ENCODE assay signal across 9 mouse cellular contexts in genomic region chr11:116197584-116197906, GRCm38 (mm10). TPM values are rescaled to one million over a fixed set of nuclear protein-coding genes. Genes with fewer than 3 reads are reported as not detected.
DNase-seq lines count a peak whose midpoint lies in the region; ATAC-seq and TF ChIP-seq lines count a peak whose summit lies in the region.
"Had no signal": no experiment of that assay in that cellular context is flagged by ENCODE, and none has a peak within 500 bp of the region (broad histone marks: within the 10 kb centered on the region; RNA-seq: fewer than 3 reads in every experiment).

No protein-coding gene starts in this region.

- intact Hi-C loops in heart, postnatal 10 days (cut with DNase I) = no loop called here

- H3K27me3 ChIP-seq in heart, postnatal 0 days (ENCODE audit: control insufficient read depth, insufficient read depth, low read length) = no peaks in the 10 kb centered on the region
- no peaks in the 10 kb centered on the region for H3K27me3 ChIP-seq in hindbrain, embryonic 11.5 days (ENCODE audit: control insufficient read depth, insufficient read depth, low read length)
- no peaks in the 10 kb centered on the region for H3K27me3 ChIP-seq in midbrain, embryonic 12.5 days

- no peak for TF ChIP-seq EP300 in heart, postnatal 0 days (IDR thresholded peaks at IDR 0.05; ENCODE audit: low read depth)

- ATAC-seq in heart, postnatal 0 days (ENCODE audit: insufficient read depth, low read depth) = no peak
- no peak for ATAC-seq in hindbrain, embryonic 11.5 days (ENCODE audit: low FRiP score)
- no peak for ATAC-seq in midbrain, embryonic 12.5 days (ENCODE audit: low FRiP score, low read depth)

- no peak for TF ChIP-seq CTCF in heart, postnatal 0 days (IDR thresholded peaks at IDR 0.05; ENCODE audit: low read depth)

- H3K36me3 ChIP-seq in heart, postnatal 0 days (replicated peaks; ENCODE audit: control insufficient read depth, insufficient read depth, low read length) = peaks cover 11% of the 10 kb centered on the region; the same call in 1 of the 2 replicates
- H3K36me3 ChIP-seq in hindbrain, embryonic 11.5 days (ENCODE audit: control insufficient read depth, insufficient read depth, low read length) = no peaks in the 10 kb centered on the region
- peaks cover 11% of the 10 kb centered on the region; the same call in 1 of the 2 replicates for H3K36me3 ChIP-seq in midbrain, embryonic 12.5 days

- 88% methylated on average over 6 of the region's 6 CpGs for WGBS in heart, postnatal 0 days
- WGBS in hindbrain, embryonic 11.5 days = 90% methylated on average over 6 of the region's 6 CpGs
- WGBS in midbrain, embryonic 12.5 days = 95% methylated on average over 6 of the region's 6 CpGs

- H3K9ac ChIP-seq in heart, postnatal 0 days (replicated peaks; ENCODE audit: low read depth, low read length) = 0 out of 2 replicates have a peak overlapping the region, but pooled peaks have one; percentile 11
- H3K9ac ChIP-seq in hindbrain, embryonic 11.5 days (ENCODE audit: low read depth, low read length) = peak overlapping the region; percentile 24; the same call in 1 of the 2 replicates
- no peak overlapping the region for H3K9ac ChIP-seq in midbrain, embryonic 12.5 days (replicated peaks)

- peak overlapping the region; percentile 67; the same call in 1 of the 2 replicates for H3K4me3 ChIP-seq in heart, postnatal 0 days (ENCODE audit: low read depth, low read length)
- peak overlapping the region; percentile 91 for H3K4me3 ChIP-seq in brown adipose tissue, adult 24 weeks (ENCODE audit: insufficient read depth, low read depth, low read length)
- no peak overlapping the region for H3K4me3 ChIP-seq in hindbrain, embryonic 11.5 days (ENCODE audit: low read depth, low read length)
- no peak overlapping the region for H3K4me3 ChIP-seq in midbrain, embryonic 12.5 days

- DNase-seq in heart, postnatal 0 days (ENCODE audit: low spot score) = no peak
- no peak for DNase-seq in heart, postnatal 10 days
- no peak for DNase-seq in hindbrain, embryonic 11.5 days (ENCODE audit: low spot score)
- no peak for DNase-seq in urinary bladder, adult 18-20 months (ENCODE audit: low spot score in 2 of 2)
- DNase-seq in Muller cell, postnatal 12 days (ENCODE audit: inconsistent ontology term) = no peak
- no peak for DNase-seq in embryo, embryonic 9.5 days (ENCODE audit: extremely low spot score)

- H3K4me2 ChIP-seq in heart, postnatal 0 days (ENCODE audit: low read depth, low read length) = peak overlapping the region; percentile 70
- 0 out of 2 replicates have a peak overlapping the region, but pooled peaks have one; percentile 1 for H3K4me2 ChIP-seq in hindbrain, embryonic 11.5 days (replicated peaks; ENCODE audit: low read depth, low read length)
- peak overlapping the region; percentile 78 for H3K4me2 ChIP-seq in midbrain, embryonic 12.5 days (replicated peaks)

- H3K4me1 ChIP-seq in heart, postnatal 0 days (ENCODE audit: control insufficient read depth, insufficient read depth) = peaks cover 6% of the 10 kb centered on the region
- peaks cover 2% of the 10 kb centered on the region; the same call in 1 of the 2 replicates for H3K4me1 ChIP-seq in brown adipose tissue, adult 24 weeks (ENCODE audit: control insufficient read depth, insufficient read depth, insufficient read length, low read length)
- H3K4me1 ChIP-seq in hindbrain, embryonic 11.5 days (replicated peaks; ENCODE audit: control insufficient read depth, insufficient read depth, low read length) = no peaks in the 10 kb centered on the region
- peaks cover 13% of the 10 kb centered on the region for H3K4me1 ChIP-seq in midbrain, embryonic 12.5 days

- H3K9me3 ChIP-seq in heart, postnatal 0 days (replicated peaks; ENCODE audit: control insufficient read depth, low read length) = no peaks in the 10 kb centered on the region
- H3K9me3 ChIP-seq in hindbrain, embryonic 11.5 days (ENCODE audit: control insufficient read depth, low read length) = no peaks in the 10 kb centered on the region
- H3K9me3 ChIP-seq in midbrain, embryonic 12.5 days = no peaks in the 10 kb centered on the region
- H3K9me3 ChIP-seq: G1E had no signal

- no peak overlapping the region for H3K27ac ChIP-seq in heart, postnatal 0 days (ENCODE audit: low read depth)
- peak overlapping the region; percentile 77 for H3K27ac ChIP-seq in brown adipose tissue, adult 24 weeks (replicated peaks; ENCODE audit: low read depth, low read length)
- no peak overlapping the region for H3K27ac ChIP-seq in hindbrain, embryonic 11.5 days (ENCODE audit: low read depth, low read length)
- H3K27ac ChIP-seq in midbrain, embryonic 12.5 days (replicated peaks) = no peak overlapping the region

RNA-seq across cellular contexts. Expression of gene Ten1, which starts 1.1 kb away (rescaled TPM):
- total RNA-seq in heart, postnatal 0 days (2014; rRNA removed; ENCODE audit: low replicate concordance) = 58.4 and 63.6 TPM in 2 replicates
- 64.0 and 68.2 TPM in 2 replicates for polyA plus RNA-seq in heart, postnatal 0 days (2015; fragmentation: Nextera tagmentation; extraction: Ambion mirVana)
- 10 to 100 TPM; 29.7 to 34.0 TPM for total RNA-seq in heart, postnatal 10 days (2021)
- 4.3 and 7.6 TPM in 2 replicates for polyA plus RNA-seq in brown adipose tissue, adult 24 weeks (2012; ENCODE audit: insufficient read depth, insufficient read length, missing spikeins)
- polyA plus RNA-seq in hindbrain, embryonic 11.5 days (2014; fragmentation: Nextera tagmentation; extraction: Ambion mirVana) = 59.4 and 60.7 TPM in 2 replicates
- polyA plus RNA-seq in midbrain, embryonic 12.5 days (2016; fragmentation: Nextera tagmentation; extraction: Ambion mirVana) = 50.4 and 60.0 TPM in 2 replicates

RNA-seq across cellular contexts. Expression of gene Acox1, which starts 1.3 kb away (rescaled TPM):
- 64.9 and 65.8 TPM in 2 replicates for total RNA-seq in heart, postnatal 0 days (2014; rRNA removed; ENCODE audit: low replicate concordance)
- polyA plus RNA-seq in heart, postnatal 0 days (2015; fragmentation: Nextera tagmentation; extraction: Ambion mirVana) = 43.0 and 46.7 TPM in 2 replicates
- total RNA-seq in heart, postnatal 10 days (2021) = 10 to 100 TPM; 92.5 to 99.9 TPM
- polyA plus RNA-seq in brown adipose tissue, adult 24 weeks (2012; ENCODE audit: insufficient read depth, insufficient read length, missing spikeins) = 223 and 402 TPM in 2 replicates
- 31.7 and 36.3 TPM in 2 replicates for polyA plus RNA-seq in hindbrain, embryonic 11.5 days (2014; fragmentation: Nextera tagmentation; extraction: Ambion mirVana)
- 37.9 and 42.6 TPM in 2 replicates for polyA plus RNA-seq in midbrain, embryonic 12.5 days (2016; fragmentation: Nextera tagmentation; extraction: Ambion mirVana)

RNA-seq across cellular contexts. Expression of gene Fbf1, which starts 29.6 kb away (rescaled TPM):
- 20.4 and 22.8 TPM in 2 replicates for total RNA-seq in heart, postnatal 0 days (2014; rRNA removed; ENCODE audit: low replicate concordance)
- polyA plus RNA-seq in heart, postnatal 0 days (2015; fragmentation: Nextera tagmentation; extraction: Ambion mirVana) = 8.2 and 8.5 TPM in 2 replicates
- total RNA-seq in heart, postnatal 10 days (2021) = 10 to 100 TPM; 17.4 to 17.7 TPM
- polyA plus RNA-seq in brown adipose tissue, adult 24 weeks (2012; ENCODE audit: insufficient read depth, insufficient read length, missing spikeins) = 3.8 and 5.3 TPM in 2 replicates
- polyA plus RNA-seq in hindbrain, embryonic 11.5 days (2014; fragmentation: Nextera tagmentation; extraction: Ambion mirVana) = 28.4 and 32.1 TPM in 2 replicates
- 80.2 and 85.9 TPM in 2 replicates for polyA plus RNA-seq in midbrain, embryonic 12.5 days (2016; fragmentation: Nextera tagmentation; extraction: Ambion mirVana)

RNA-seq across cellular contexts. Expression of gene Evpl, which starts 40.3 kb away (rescaled TPM):
- 2.1 and 3.4 TPM in 2 replicates for total RNA-seq in heart, postnatal 0 days (2014; rRNA removed; ENCODE audit: low replicate concordance)
- polyA plus RNA-seq in heart, postnatal 0 days (2015; fragmentation: Nextera tagmentation; extraction: Ambion mirVana) = 0.45 TPM in 2 replicates
- 1 to 10 TPM; 1.2 TPM for total RNA-seq in heart, postnatal 10 days (2021)
- polyA plus RNA-seq in brown adipose tissue, adult 24 weeks (2012; ENCODE audit: insufficient read depth, insufficient read length, missing spikeins) = 0.16 TPM in 1 of 2 replicates, not detected in the other
- 0.49 and 0.52 TPM in 2 replicates for polyA plus RNA-seq in hindbrain, embryonic 11.5 days (2014; fragmentation: Nextera tagmentation; extraction: Ambion mirVana)
- 0.75 and 1.1 TPM in 2 replicates for polyA plus RNA-seq in midbrain, embryonic 12.5 days (2016; fragmentation: Nextera tagmentation; extraction: Ambion mirVana)

RNA-seq across cellular contexts. Expression of gene Mrpl38, which starts 58.9 kb away (rescaled TPM):
- 114 and 153 TPM in 2 replicates for total RNA-seq in heart, postnatal 0 days (2014; rRNA removed; ENCODE audit: low replicate concordance)
- 79.1 and 80.8 TPM in 2 replicates for polyA plus RNA-seq in heart, postnatal 0 days (2015; fragmentation: Nextera tagmentation; extraction: Ambion mirVana)
- 10 to 100 TPM; 55.9 to 56.8 TPM for total RNA-seq in heart, postnatal 10 days (2021)
- polyA plus RNA-seq in brown adipose tissue, adult 24 weeks (2012; ENCODE audit: insufficient read depth, insufficient read length, missing spikeins) = 99.5 and 121 TPM in 2 replicates
- polyA plus RNA-seq in hindbrain, embryonic 11.5 days (2014; fragmentation: Nextera tagmentation; extraction: Ambion mirVana) = 93.2 and 100 TPM in 2 replicates
- 82.3 and 84.4 TPM in 2 replicates for polyA plus RNA-seq in midbrain, embryonic 12.5 days (2016; fragmentation: Nextera tagmentation; extraction: Ambion mirVana)

Comparison
In these comparisons a context has a peak if more than half of its experiments do, and no peak if none do; other contexts are left out.
1. H3K4me2 ChIP-seq: peak in every context shown above with its lines; median percentile 78 in midbrain, embryonic 12.5 days; 70 in heart, postnatal 0 days; 1 in hindbrain, embryonic 11.5 days.
2. H3K4me3 ChIP-seq: peak in heart, postnatal 0 days (single experiment) and brown adipose tissue, adult 24 weeks (single experiment); none in hindbrain, embryonic 11.5 days (single experiment) and midbrain, embryonic 12.5 days (single experiment).